Mouse (Mus musculus) ES-Bruce4 (cell line): Measurements from ENCODE around the gene Tsr2.

Source experiments
- CTCF ChIP-seq: IDR thresholded peaks from one replicate; pipeline ENCODE4 v1.8.1; 2011; ENCODE audit warnings: low read depth, low read length
- EP300 ChIP-seq: IDR thresholded peaks from 2 replicates; pipeline ENCODE4 v1.6.1; 2011; ENCODE audit warnings: low read depth, low read length; ENCODE audit not compliant: insufficient read depth
- POLR2A ChIP-seq: IDR thresholded peaks from one replicate; pipeline ENCODE4 v1.8.1; 2011; ENCODE audit warnings: low read length; ENCODE audit not compliant: insufficient read depth

- no peak for TF ChIP-seq POLR2A
- TF ChIP-seq CTCF: no peak
- no peak for TF ChIP-seq EP300
Observed at GRCm38 (mm10) chrX:151050337-151050736, 46.0 kb downstream of the Tsr2 start.
